Mouse (Mus musculus): Measurements from ENCODE around the gene Fbxl16.
A peak's percentile ranks its signal among the peaks of the same experiment; 100 is the strongest.

Gene Fbxl16

GRCm38 (mm10) chr17:25808789-25809605, at the start of gene Fbxl16:
TSS of gene Fbxl16 (plus strand) at chr17:25809085.
- no peak for DNase-seq (ENCODE audit: low read depth, low spot score)

DNA sequence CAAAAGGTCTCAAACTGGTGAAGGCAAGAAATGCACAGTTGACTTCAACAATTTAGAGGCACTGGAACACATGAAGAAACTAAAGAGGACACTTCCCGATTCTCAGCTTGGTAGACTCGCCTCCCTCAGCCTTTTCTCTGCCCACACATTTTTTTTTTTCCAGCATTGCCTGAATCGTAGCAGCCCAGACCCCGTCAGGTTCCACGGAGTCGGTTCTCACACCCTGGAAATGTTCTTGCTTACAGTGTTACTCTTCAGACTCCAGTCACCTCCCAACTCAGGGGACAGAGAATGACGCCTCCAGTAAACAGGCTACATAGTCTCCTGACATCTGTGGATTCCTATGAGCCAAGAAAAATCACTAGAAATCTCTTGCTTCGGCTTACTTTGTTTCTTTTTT, 48.7 kb upstream of the Fbxl16 start:
- DNase-seq (ENCODE audit: low read depth, low spot score): no peak

DNA sequence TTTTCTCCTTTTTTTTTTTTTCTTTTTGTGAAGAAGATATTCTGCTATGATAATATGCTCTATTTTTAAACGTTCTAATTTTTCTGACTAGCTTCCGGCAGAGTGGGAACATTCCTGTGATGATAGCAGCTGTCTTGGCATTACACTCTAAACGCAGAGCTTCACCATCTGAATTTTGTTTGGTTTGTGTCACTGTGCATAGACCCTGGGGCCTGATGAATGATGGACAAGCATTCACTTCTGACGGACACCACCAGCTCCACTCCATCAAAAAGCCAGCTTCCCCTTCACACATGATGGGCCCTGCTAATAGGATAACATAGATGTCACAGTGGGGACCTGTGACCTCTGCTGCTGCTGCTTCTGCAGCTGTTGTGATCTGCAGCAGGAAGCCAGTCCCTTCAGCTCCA, 47.3 kb upstream of the Fbxl16 start:
- DNase-seq (ENCODE audit: low read depth, low spot score): no peak

DNA sequence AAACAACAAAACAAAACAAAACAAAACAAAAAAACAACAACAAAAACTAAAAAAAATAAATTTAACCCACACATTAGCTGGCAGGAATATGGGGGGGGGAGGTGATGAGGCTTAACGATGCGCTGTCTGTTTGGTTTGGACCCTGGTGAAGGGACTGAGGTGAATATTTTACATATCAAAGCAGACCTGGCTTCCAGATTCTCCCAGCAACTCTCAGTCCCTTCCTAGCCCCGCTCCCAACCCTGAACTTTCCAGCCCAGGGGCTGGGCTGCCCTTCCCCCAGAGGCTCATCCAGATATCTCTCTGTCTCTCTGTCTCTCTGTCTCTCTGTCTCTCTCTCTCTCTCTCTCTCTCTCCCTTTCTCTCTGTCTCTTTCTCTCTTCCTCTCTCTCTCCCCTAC, 46.3 kb upstream of the Fbxl16 start:
- DNase-seq (ENCODE audit: low read depth, low spot score): no peak

DNA sequence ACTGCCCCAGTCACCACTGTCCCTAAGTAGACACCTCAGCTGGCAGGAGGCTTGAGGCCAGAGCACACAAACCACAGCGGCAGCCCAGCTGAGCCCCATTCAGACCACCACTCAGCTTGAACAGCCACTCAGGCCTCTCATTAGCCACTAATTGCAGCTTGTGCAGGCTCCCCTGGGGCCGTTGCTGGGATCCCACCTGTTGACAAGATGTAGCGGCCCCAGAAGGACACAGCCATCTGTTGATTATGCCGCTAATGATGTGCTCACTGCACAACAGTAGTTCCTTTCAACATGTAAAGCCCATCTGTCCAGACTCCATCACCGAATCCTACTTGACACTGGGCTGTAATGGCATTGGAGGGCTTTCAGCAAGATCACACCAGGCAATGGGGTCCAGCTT, 43.0 kb upstream of the Fbxl16 start:
- no peak for DNase-seq (ENCODE audit: low read depth, low spot score)

- no peak for DNase-seq (ENCODE audit: low read depth, low spot score)
Measured at GRCm38 (mm10) chr17:25769331-25769730, 39.6 kb upstream of the Fbxl16 start.

- peak; percentile 99 for DNase-seq (ENCODE audit: low read depth, low spot score)
Measured at GRCm38 (mm10) chr17:25773549-25774120, 35.2 kb upstream of the Fbxl16 start, which contains the start of gene Narfl. TSS of gene Narfl (plus strand) at chr17:25773776.

DNA sequence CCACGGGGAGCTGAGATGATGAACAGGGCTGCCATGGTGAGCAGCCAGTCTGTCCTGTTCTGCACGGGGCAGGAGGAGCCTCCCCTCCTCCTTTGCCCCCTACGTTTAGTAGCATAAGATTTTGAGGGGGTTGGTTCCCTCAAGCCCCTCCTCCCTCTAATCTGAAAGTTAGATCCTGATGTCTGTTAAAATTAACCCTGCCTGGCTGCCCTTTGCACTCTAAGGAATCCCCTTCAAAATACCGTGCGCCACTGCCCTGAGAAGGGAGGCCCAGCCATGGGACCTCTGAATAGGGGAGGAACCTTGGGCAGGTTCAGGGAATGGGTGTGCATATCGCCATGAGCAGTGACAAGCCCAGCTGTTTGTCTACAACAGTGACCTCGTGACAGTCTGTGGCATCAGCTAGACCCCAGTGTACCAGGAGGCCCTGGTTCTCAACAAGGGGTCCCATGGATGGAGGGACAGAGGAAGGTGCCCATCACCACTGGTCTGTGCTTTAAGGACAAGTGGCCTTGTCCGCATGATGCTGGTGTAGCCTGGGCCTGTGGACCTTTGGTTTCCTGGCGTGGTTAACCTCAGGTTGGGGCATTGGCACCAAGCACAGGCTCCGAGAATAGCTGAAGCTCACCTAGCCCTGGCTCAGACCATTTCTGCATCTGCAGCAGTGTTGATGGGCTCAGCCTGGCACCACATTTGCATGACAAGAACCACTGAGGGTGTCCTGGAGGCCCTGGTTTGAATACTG, 33.4 kb upstream of the Fbxl16 start:
- no peak for DNase-seq (ENCODE audit: low read depth, low spot score)

- no peak for DNase-seq (ENCODE audit: low read depth, low spot score)
Measured at GRCm38 (mm10) chr17:25777948-25778347, 30.9 kb upstream of the Fbxl16 start.

- DNase-seq (ENCODE audit: low read depth, low spot score): no peak
Measured at GRCm38 (mm10) chr17:25781339-25781738, 27.5 kb upstream of the Fbxl16 start.

GRCm38 (mm10) chr17:25783086-25783485, 25.8 kb upstream of the Fbxl16 start:
- no peak for DNase-seq (ENCODE audit: low read depth, low spot score)

GRCm38 (mm10) chr17:25783861-25784574, 24.9 kb upstream of the Fbxl16 start:
- no peak for DNase-seq (ENCODE audit: low read depth, low spot score)

DNA sequence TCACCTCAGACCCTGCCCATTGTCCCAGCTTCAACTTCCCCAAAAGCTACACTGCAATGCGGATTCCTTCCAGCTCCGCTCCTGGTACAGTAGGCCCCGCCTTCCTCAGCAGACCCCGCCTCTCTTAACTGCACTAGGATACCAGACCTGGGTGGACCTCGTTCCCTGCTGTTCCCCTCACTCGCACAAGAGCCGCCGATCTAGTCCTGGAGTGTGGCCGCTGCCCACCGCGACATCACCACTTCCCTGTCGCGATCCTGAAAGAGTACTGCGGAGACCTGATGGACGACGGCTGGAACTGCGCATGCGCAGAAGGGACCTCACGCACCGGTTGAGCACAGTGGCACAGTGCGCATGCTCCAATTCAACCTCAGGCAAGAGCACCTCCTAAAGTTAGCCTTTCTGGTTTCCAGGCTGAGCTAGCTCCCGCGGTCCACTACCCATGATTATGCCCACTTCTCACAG, 23.6 kb upstream of the Fbxl16 start, which contains the start of gene Haghl:
TSS of gene Haghl (minus strand) at position 393 of the 465 bp plus-strand sequence.
- DNase-seq (ENCODE audit: low read depth, low spot score): peak; percentile 98

GRCm38 (mm10) chr17:25786280-25786679, 22.6 kb upstream of the Fbxl16 start, which contains the start of gene Ccdc78:
TSS of gene Ccdc78 (plus strand) at chr17:25786580.
- DNase-seq (ENCODE audit: low read depth, low spot score): no peak

DNA sequence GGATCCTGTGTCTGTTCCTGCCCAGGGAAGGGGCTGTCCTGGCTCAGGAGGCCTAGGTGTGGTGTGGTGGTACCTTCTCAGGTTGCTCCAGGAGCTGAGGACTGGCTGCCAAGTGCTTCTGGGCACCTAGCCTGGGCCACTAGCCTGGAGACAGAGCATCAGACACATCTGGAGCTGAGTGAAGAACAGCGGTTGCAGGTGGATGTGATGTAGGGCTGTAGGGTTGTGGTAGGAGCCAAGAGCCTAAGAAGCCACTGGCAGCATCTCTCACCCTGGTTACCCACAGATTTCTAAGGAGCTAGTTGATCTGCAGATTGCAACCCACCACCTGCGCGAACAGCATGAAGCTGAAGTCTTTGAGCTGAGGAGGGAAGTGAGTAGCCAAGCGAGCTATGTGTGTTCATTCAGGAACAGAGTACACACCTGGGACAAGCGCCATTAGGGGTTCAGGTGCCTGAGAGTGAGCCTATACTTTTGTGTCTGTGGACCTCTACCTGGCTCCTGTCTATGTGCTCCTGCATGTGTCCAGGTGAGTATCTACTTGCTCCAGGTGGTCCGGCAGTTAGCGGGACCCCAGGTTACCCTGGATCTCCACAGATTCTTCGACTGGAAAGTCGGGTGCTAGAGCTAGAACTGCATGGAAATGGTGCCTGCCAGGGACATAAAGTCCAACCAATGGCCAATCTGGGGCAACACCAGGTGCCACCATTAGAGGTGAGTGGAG, 21.9 kb upstream of the Fbxl16 start:
- no peak for DNase-seq (ENCODE audit: low read depth, low spot score)

- DNase-seq (ENCODE audit: low read depth, low spot score): no peak
Measured at GRCm38 (mm10) chr17:25791320-25791842, 17.5 kb upstream of the Fbxl16 start.

DNA sequence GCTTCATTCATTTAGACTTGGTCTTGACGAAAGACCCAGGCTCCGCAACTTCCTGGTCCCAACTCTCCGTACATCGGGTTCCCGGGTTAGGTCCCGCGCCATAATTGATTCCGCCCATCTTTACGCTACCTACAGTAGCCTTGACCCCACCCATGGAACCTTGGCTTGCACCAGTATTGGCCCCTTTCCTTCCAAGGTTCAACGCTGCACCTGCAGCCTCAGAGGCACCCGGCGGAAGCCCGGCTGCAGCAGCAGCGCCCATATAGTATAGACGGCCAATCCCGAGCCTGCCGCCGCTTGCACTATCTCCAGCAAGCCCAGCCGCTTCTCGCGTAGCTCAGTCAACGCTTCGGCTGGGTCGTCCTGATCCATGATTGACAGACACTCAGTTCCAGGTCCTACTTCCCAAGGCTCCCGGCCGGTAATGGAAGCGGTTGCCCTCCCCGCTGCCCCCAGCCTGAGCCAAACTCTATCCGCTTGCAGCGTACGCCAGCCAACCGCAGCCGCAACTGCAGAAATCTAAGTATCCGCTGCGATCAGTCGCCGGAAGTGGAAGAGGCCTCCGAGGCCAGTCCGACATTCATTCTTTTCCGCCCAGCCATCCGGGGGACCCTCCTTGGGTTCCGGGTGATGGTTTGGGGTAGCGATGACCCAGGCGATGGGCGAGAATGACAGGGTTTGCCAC, 16.9 kb upstream of the Fbxl16 start:
- DNase-seq (ENCODE audit: low read depth, low spot score): peak; percentile 69

DNA sequence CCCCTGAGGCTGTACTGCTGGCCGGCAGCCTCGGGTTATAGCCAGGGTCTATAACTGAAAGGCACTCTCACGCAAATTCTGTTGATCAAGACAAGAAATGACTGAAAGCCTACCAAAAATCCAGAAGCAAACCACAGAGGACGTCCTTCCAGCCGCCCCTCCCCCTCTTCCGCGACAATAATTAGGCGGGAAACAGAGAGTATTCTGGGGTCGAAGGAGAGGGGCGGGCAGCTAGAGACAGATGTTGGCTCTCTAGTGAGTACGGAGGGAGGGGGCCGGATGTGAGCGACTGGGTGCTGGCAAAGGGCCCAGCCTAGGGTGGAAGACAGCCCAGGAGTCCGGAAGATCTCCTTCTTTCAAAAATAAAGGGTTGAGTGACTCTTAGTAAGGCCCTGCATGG, 16.3 kb upstream of the Fbxl16 start, which contains the start of gene Fam173a:
TSS of gene Fam173a (minus strand) at position 287 of the 400 bp plus-strand sequence.
- DNase-seq (ENCODE audit: low read depth, low spot score): peak; percentile 42

DNA sequence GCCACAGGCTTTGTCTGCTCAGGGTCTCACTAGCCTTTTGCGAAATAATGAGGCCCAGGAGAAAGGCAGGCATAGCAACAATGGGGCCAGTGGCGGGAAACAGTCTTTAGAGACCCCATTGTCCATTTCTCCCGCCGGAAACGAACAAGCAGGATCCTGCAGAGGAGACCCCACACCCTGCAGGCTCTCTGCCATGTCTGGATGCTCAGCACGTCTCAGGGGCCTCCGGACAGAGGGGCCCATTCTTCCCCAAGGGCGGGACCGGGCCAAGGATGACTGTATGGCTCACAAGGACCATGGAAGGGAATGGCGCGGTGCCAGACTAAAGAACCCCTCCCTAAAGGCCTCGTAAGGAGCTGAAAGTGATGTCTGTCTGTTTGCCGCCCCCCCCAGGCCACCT, 14.7 kb upstream of the Fbxl16 start:
- DNase-seq (ENCODE audit: low read depth, low spot score): no peak

DNA sequence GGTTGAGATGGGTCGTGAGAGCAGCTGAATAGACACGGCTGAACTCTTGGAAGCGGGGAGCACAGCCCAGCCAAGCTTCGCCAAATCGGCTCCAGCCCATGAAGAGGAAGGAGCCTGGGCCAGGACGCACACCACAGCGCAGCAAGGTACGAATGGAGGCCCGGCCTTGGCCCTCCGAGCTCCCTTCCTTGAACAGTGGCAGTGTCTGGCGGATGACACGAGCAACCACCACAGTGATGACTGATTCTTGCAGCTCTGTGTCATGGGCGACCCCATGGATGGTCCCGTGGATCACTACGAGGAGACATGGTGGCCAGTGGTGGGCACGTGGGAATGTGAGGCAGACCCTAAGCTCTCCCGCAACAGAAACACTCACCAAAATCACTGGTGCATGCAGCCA, 13.9 kb upstream of the Fbxl16 start:
- no peak for DNase-seq (ENCODE audit: low read depth, low spot score)
